ENCODE assay signal across 8 mouse cellular contexts in genomic region chr2:153443434-153444240, GRCm38 (mm10). TPM values are rescaled to one million over a fixed set of nuclear protein-coding genes. Genes with fewer than 3 reads are reported as not detected.
DNase-seq lines count a peak whose midpoint lies in the region; ATAC-seq and TF ChIP-seq lines count a peak whose summit lies in the region.

No protein-coding gene starts in this region.

- peaks cover 12% of the 10 kb centered on the region; the same call in 1 of the 2 replicates for H3K4me1 ChIP-seq in forebrain, embryonic 11.5 days (replicated peaks; ENCODE audit: control insufficient read depth, insufficient read depth, low read length)
- peaks cover 37% of the 10 kb centered on the region for H3K4me1 ChIP-seq in limb, embryonic 14.5 days (ENCODE audit: control insufficient read depth, insufficient read depth, low read length)
- peaks cover 43% of the 10 kb centered on the region for H3K4me1 ChIP-seq in midbrain, embryonic 13.5 days (replicated peaks)

- H3K9me3 ChIP-seq in forebrain, embryonic 11.5 days (ENCODE audit: control insufficient read depth, low read length) = no peaks in the 10 kb centered on the region
- no peaks in the 10 kb centered on the region for H3K9me3 ChIP-seq in limb, embryonic 14.5 days (ENCODE audit: control insufficient read depth, low read length)
- no peaks in the 10 kb centered on the region for H3K9me3 ChIP-seq in midbrain, embryonic 13.5 days

- H3K27me3 ChIP-seq in forebrain, embryonic 11.5 days (ENCODE audit: control insufficient read depth, insufficient read depth, low read length) = no peaks in the 10 kb centered on the region
- no peaks in the 10 kb centered on the region for H3K27me3 ChIP-seq in limb, embryonic 14.5 days (ENCODE audit: control insufficient read depth, insufficient read depth, low read length)
- no peaks in the 10 kb centered on the region for H3K27me3 ChIP-seq in midbrain, embryonic 13.5 days

- TF ChIP-seq POLR2A in limb, embryonic 14.5 days (IDR thresholded peaks at IDR 0.05; ENCODE audit: borderline replicate concordance, extremely low read depth, insufficient read depth, insufficient read length) = no peak

- H3K36me3 ChIP-seq in forebrain, embryonic 11.5 days (ENCODE audit: control insufficient read depth, insufficient read depth, low read length) = no peaks in the 10 kb centered on the region
- no peaks in the 10 kb centered on the region for H3K36me3 ChIP-seq in limb, embryonic 14.5 days (ENCODE audit: control insufficient read depth, insufficient read depth, low read length)
- no peaks in the 10 kb centered on the region for H3K36me3 ChIP-seq in midbrain, embryonic 13.5 days

- H3K27ac ChIP-seq in forebrain, embryonic 11.5 days (ENCODE audit: low read depth, low read length) = peak overlapping the region; percentile 92
- peak overlapping the region; percentile 90 for H3K27ac ChIP-seq in limb, embryonic 14.5 days (replicated peaks; ENCODE audit: low read depth, low read length)
- peak overlapping the region; percentile 98 for H3K27ac ChIP-seq in midbrain, embryonic 13.5 days

- peak; percentile 62 for DNase-seq in adrenal gland, postnatal 14 days
- DNase-seq in adrenal gland, adult 2 months = no peak
- peak; percentile 15 to 34 for DNase-seq in B cell, adult 2 months
- no peak for DNase-seq in forebrain, embryonic 11.5 days (ENCODE audit: low spot score)
- peak; percentile 34 for DNase-seq in limb, embryonic 14.5 days (ENCODE audit: low spot score)
- DNase-seq in thymus, postnatal 10 days (ENCODE audit: low spot score in 2 of 2) = peak; percentile 23 to 29

- peak overlapping the region; percentile 82 for H3K4me3 ChIP-seq in forebrain, embryonic 11.5 days (ENCODE audit: low read depth, low read length)
- peak overlapping the region; percentile 88 for H3K4me3 ChIP-seq in limb, embryonic 14.5 days (replicated peaks; ENCODE audit: low read length)
- H3K4me3 ChIP-seq in midbrain, embryonic 13.5 days (replicated peaks) = peak overlapping the region; percentile 95

- peak overlapping the region; percentile 100 for H3K4me2 ChIP-seq in forebrain, embryonic 11.5 days (ENCODE audit: low read depth, low read length, severe bottlenecking)
- H3K4me2 ChIP-seq in limb, embryonic 14.5 days (replicated peaks; ENCODE audit: low read depth, low read length, severe bottlenecking) = peak overlapping the region; percentile 73
- peak overlapping the region; percentile 92 for H3K4me2 ChIP-seq in midbrain, embryonic 13.5 days (replicated peaks)

- ATAC-seq in forebrain, embryonic 11.5 days (replicated peaks; ENCODE audit: low FRiP score) = peak; percentile 60
- ATAC-seq in hematopoietic stem cell, adult 5-6 weeks (replicated peaks in 1 of 2; ENCODE audit: insufficient read depth in 1 of 2, low FRiP score in 2 of 2, low TSS enrichment in 1 of 2, low read depth in 1 of 2, poor library complexity in 2 of 2, severe bottlenecking in 2 of 2) = peak; percentile 18 to 25; a peak in 2 of 4 replicates
- peak; percentile 48 for ATAC-seq in limb, embryonic 14.5 days (ENCODE audit: low FRiP score, low read depth)
- ATAC-seq in midbrain, embryonic 13.5 days = peak; percentile 69

- whole genome bisulfite sequencing in forebrain, embryonic 11.5 days = under 1% methylated on average over 53 of the region's 59 CpGs
- WGBS in limb, embryonic 14.5 days = 1% methylated on average over 41 of the region's 59 CpGs
- under 1% methylated on average over 40 of the region's 59 CpGs for WGBS in midbrain, embryonic 13.5 days

- H3K9ac ChIP-seq in forebrain, embryonic 11.5 days (ENCODE audit: low read length) = peak overlapping the region; percentile 88
- peak overlapping the region; percentile 78 for H3K9ac ChIP-seq in limb, embryonic 14.5 days (ENCODE audit: low read depth, low read length, severe bottlenecking)
- peak overlapping the region; percentile 97 for H3K9ac ChIP-seq in midbrain, embryonic 13.5 days (replicated peaks)

RNA-seq across cellular contexts. Expression of gene 4930404H24Rik, which starts 49.0 kb away (rescaled TPM):
- total RNA-seq in adrenal gland, postnatal 14 days (2021) = not detected in 2 replicates
- total RNA-seq in adrenal gland, adult 2 months (2021) = not detected
- not detected in 2 replicates for polyA plus RNA-seq in adrenal gland, adult 2 months (2012; rRNA removed)
- not detected in 2 replicates for polyA plus RNA-seq in forebrain, embryonic 11.5 days (2014; fragmentation: Nextera tagmentation; extraction: Ambion mirVana)
- not detected in 2 replicates for total RNA-seq in hematopoietic stem cell, adult 5-6 weeks (2017)
- not detected in 2 replicates for polyA plus RNA-seq in limb, embryonic 14.5 days (2012; rRNA removed)
- not detected in 2 replicates for polyA plus RNA-seq in limb, embryonic 14.5 days (2014; fragmentation: Nextera tagmentation; extraction: Ambion mirVana)
- polyA plus RNA-seq in midbrain, embryonic 13.5 days (2015; fragmentation: Nextera tagmentation; extraction: Ambion mirVana) = not detected in 2 replicates

Comparison
In these comparisons a context has a peak if more than half of its experiments do, and no peak if none do; other contexts are left out.
1. DNase-seq: peak in adrenal gland, postnatal 14 days (single experiment), B cell, adult 2 months (2 of 2), limb, embryonic 14.5 days (single experiment) and thymus, postnatal 10 days (2 of 2); none in adrenal gland, adult 2 months (single experiment) and forebrain, embryonic 11.5 days (single experiment).
2. Peak in every context shown above with its lines, with median percentiles within 50 percentile points of each other: ATAC-seq, H3K27ac ChIP-seq, H3K4me2 ChIP-seq, H3K4me3 ChIP-seq and H3K9ac ChIP-seq.